Mouse (Mus musculus) inflammation-experienced regulatory T-cells, adult 6 months (primary cell): ENCODE measurements around the gene Stox2. TPM values are rescaled to one million over a fixed set of nuclear protein-coding genes. Genes with fewer than 3 reads are reported as not detected.

Experiments
- ATAC-seq: one replicate; pipeline ENCODE4 v1.8.0; 2017
- polyA plus RNA-seq, 3 experiments: library from polyadenylated mRNA; unstranded; fragments of 100-300 nt; shearing (Covaris generic); gene quantifications; one replicate each; pipeline ENCODE4 v1.2.1; 2017

Stox2 gene
- polyA plus RNA-seq, 3 experiments from 2014 or later, result 0.18 TPM; not detected in 2

- no peak for ATAC-seq
Measured at GRCm38 (mm10) chr8:47351914-47352701, 94.1 kb downstream of the Stox2 start.

GRCm38 (mm10) chr8:47349082-47349481 is 97.1 kb downstream of the Stox2 start:
- no peak for ATAC-seq

- no peak for ATAC-seq
Measured at GRCm38 (mm10) chr8:47347809-47348208, 98.4 kb downstream of the Stox2 start.

- ATAC-seq, result no peak
Measured at GRCm38 (mm10) chr8:47345772-47346103, 100.4 kb downstream of the Stox2 start.

GRCm38 (mm10) chr8:47345085-47345771 is 100.9 kb downstream of the Stox2 start:
- no peak for ATAC-seq

GRCm38 (mm10) chr8:47341474-47341873 is 104.7 kb downstream of the Stox2 start:
- no peak for ATAC-seq

GRCm38 (mm10) chr8:47338691-47339323 is 107.4 kb downstream of the Stox2 start:
- ATAC-seq, result no peak

GRCm38 (mm10) chr8:47336433-47336832 is 109.7 kb downstream of the Stox2 start:
- no peak for ATAC-seq

GRCm38 (mm10) chr8:47335940-47336339 is 110.2 kb downstream of the Stox2 start:
- ATAC-seq, result no peak

GRCm38 (mm10) chr8:47334223-47334757 is 111.9 kb downstream of the Stox2 start:
- no peak for ATAC-seq

- no peak for ATAC-seq
Measured at GRCm38 (mm10) chr8:47332941-47333340, 113.2 kb downstream of the Stox2 start.

- ATAC-seq, result no peak
Measured at GRCm38 (mm10) chr8:47330982-47331381, 115.2 kb downstream of the Stox2 start.

- no peak for ATAC-seq
Measured at GRCm38 (mm10) chr8:47326348-47326747, 119.8 kb downstream of the Stox2 start.

- no peak for ATAC-seq
Measured at GRCm38 (mm10) chr8:47324117-47324820, 121.9 kb downstream of the Stox2 start.

- ATAC-seq, result no peak
Measured at GRCm38 (mm10) chr8:47321282-47321681, 124.9 kb downstream of the Stox2 start.

- ATAC-seq, result no peak
Measured at GRCm38 (mm10) chr8:47320707-47321106, 125.5 kb downstream of the Stox2 start.

- no peak for ATAC-seq
Measured at GRCm38 (mm10) chr8:47318468-47318867, 127.7 kb downstream of the Stox2 start.

- no peak for ATAC-seq
Measured at GRCm38 (mm10) chr8:47308176-47308575, 138.0 kb downstream of the Stox2 start.

GRCm38 (mm10) chr8:47306372-47306771 is 139.8 kb downstream of the Stox2 start:
- no peak for ATAC-seq

- no peak for ATAC-seq
Measured at GRCm38 (mm10) chr8:47305880-47306279, 140.3 kb downstream of the Stox2 start.

GRCm38 (mm10) chr8:47298460-47298859 is 147.7 kb downstream of the Stox2 start:
- no peak for ATAC-seq

GRCm38 (mm10) chr8:47289641-47290040 is 156.5 kb downstream of the Stox2 start:
- ATAC-seq, result no peak
